Mouse (Mus musculus) liver, embryonic 12.5 days (tissue): ENCODE results near the gene Zkscan3. TPM values are rescaled to one million over a fixed set of nuclear protein-coding genes. Genes with fewer than 3 reads are reported as not detected.

Experiments used
- ATAC-seq: fragments of 200-750 bp; cut with Nextera tagmentation; 2 replicates; pipeline ENCODE4 v1.8.0; 2017; ENCODE audit warnings: moderate number of reproducible peaks, mild to moderate bottlenecking, moderate library complexity
- H3K27ac ChIP-seq: fragments of 300-500 bp; sonication (generic); 2 replicates; pipeline ENCODE4 v1.5.1; 2016; ENCODE audit warnings: mild to moderate bottlenecking
- H3K27me3 ChIP-seq: fragments of 300-500 bp; sonication (generic); replicated peaks from 2 replicates; pipeline ENCODE4 v1.6.1; 2016; ENCODE audit warnings: mild to moderate bottlenecking, moderate library complexity
- H3K36me3 ChIP-seq: fragments of 300-500 bp; sonication (generic); 2 replicates; pipeline ENCODE4 v1.6.1; 2016; ENCODE audit warnings: mild to moderate bottlenecking, moderate library complexity
- H3K4me1 ChIP-seq: fragments of 300-500 bp; sonication (generic); 2 replicates; pipeline ENCODE4 v1.6.1; 2016
- H3K4me2 ChIP-seq: fragments of 300-500 bp; sonication (generic); 2 replicates; pipeline ENCODE4 v1.6.1; 2016; ENCODE audit warnings: mild to moderate bottlenecking, moderate library complexity
- H3K4me3 ChIP-seq: fragments of 300-500 bp; sonication (generic); 2 replicates; pipeline ENCODE4 v1.5.1; 2016; ENCODE audit warnings: mild to moderate bottlenecking, moderate library complexity
- H3K9ac ChIP-seq: fragments of 300-500 bp; sonication (generic); 2 replicates; pipeline ENCODE4 v1.6.1; 2016; ENCODE audit warnings: mild to moderate bottlenecking, moderate library complexity
- H3K9me3 ChIP-seq: fragments of 300-500 bp; sonication (generic); replicated peaks from 2 replicates; pipeline ENCODE4 v1.6.1; 2016; ENCODE audit warnings: mild to moderate bottlenecking, moderate library complexity
- WGBS: fragments of 180-500 bp; shearing (Covaris S2); methylation state at CpG from one replicate; pipeline ENCODE4 v1.1.7; 2016; ENCODE audit not compliant: insufficient replicate concordance; 5-methylcytosine and 5-hydroxymethylcytosine counted together
- polyA plus RNA-seq: library from polyadenylated mRNA; unstranded; fragments of >200 nt; fragmentation: Nextera tagmentation; extraction: Ambion mirVana; gene quantifications from 2 replicates; pipeline ENCODE4 v1.2.1, GENCODE M21; 2016

Gene Zkscan3
- 34.8 and 36.2 TPM in 2 replicates for polyA plus RNA-seq

- peaks cover 33% of the 10 kb centered on the region for H3K4me1 ChIP-seq
- under 1% methylated on average over 35 of the region's 35 CpGs for WGBS
- no peaks in the 10 kb centered on the region for H3K9me3 ChIP-seq
- peaks cover 22% of the 10 kb centered on the region for H3K36me3 ChIP-seq
- ATAC-seq = peak; percentile 96
- peak within 1 kb of the TSS; percentile 80 for H3K4me2 ChIP-seq
- H3K27me3 ChIP-seq = no peaks in the 10 kb centered on the region
- peak within 1 kb of the TSS; percentile 82 for H3K27ac ChIP-seq
- peak within 1 kb of the TSS; percentile 82 for H3K4me3 ChIP-seq
- peak within 1 kb of the TSS; percentile 84 for H3K9ac ChIP-seq
Measured at GRCm38 (mm10) chr13:21402287-21402846, at the start of gene Zkscan3. Zkscan3 (minus strand) TSS chr13:21402755.

- ATAC-seq = no peak
- Histone ChIP-seq H3K27ac (no peak overlapping the region), H3K9me3 (no peaks in the 10 kb centered on the region), H3K27me3 (no peaks in the 10 kb centered on the region), H3K36me3 (peaks cover 66% of the 10 kb centered on the region), H3K4me3 (no peak overlapping the region), H3K4me1 (peaks cover 23% of the 10 kb centered on the region), H3K9ac (no peak overlapping the region), H3K4me2 (no peak overlapping the region)
- WGBS = 78% methylated on average over 16 of the region's 16 CpGs
Measured at GRCm38 (mm10) chr13:21447856-21448614, 45.5 kb upstream of the Zkscan3 start.

GRCm38 (mm10) chr13:21446796-21447195 is 44.2 kb upstream of the Zkscan3 start:
- no peak overlapping the region for H3K9ac ChIP-seq
- peaks cover 12% of the 10 kb centered on the region for H3K4me1 ChIP-seq
- H3K27me3 ChIP-seq = no peaks in the 10 kb centered on the region
- no peak overlapping the region for H3K4me2 ChIP-seq
- peaks cover 69% of the 10 kb centered on the region for H3K36me3 ChIP-seq
- no peak overlapping the region for H3K27ac ChIP-seq
- WGBS = 84% methylated on average over 9 of the region's 9 CpGs
- no peak overlapping the region for H3K4me3 ChIP-seq
- no peaks in the 10 kb centered on the region for H3K9me3 ChIP-seq
- ATAC-seq = no peak

- H3K9ac ChIP-seq = peak overlapping the region; percentile 78
- H3K36me3 ChIP-seq = peaks cover 34% of the 10 kb centered on the region
- H3K27me3 ChIP-seq = no peaks in the 10 kb centered on the region
- peaks cover 15% of the 10 kb centered on the region for H3K4me1 ChIP-seq
- peak overlapping the region; percentile 81 for H3K4me2 ChIP-seq
- H3K27ac ChIP-seq = peak overlapping the region; percentile 81
- H3K4me3 ChIP-seq = peak overlapping the region; percentile 68
- no peak for ATAC-seq
- no peaks in the 10 kb centered on the region for H3K9me3 ChIP-seq
- 19% methylated on average over 10 of the region's 10 CpGs for WGBS
Measured at GRCm38 (mm10) chr13:21441207-21441572, 38.6 kb upstream of the Zkscan3 start.

GRCm38 (mm10) chr13:21440503-21441206 is 38.1 kb upstream of the Zkscan3 start, which contains the start of gene Pgbd1:
Pgbd1 (minus strand) TSS chr13:21441058.
- peaks cover 30% of the 10 kb centered on the region for H3K36me3 ChIP-seq
- H3K4me1 ChIP-seq = peaks cover 15% of the 10 kb centered on the region
- H3K4me2 ChIP-seq = peak within 1 kb of the TSS; percentile 81
- H3K9me3 ChIP-seq = no peaks in the 10 kb centered on the region
- peak within 1 kb of the TSS; percentile 68 for H3K4me3 ChIP-seq
- under 1% methylated on average over 32 of the region's 32 CpGs for WGBS
- no peaks in the 10 kb centered on the region for H3K27me3 ChIP-seq
- H3K9ac ChIP-seq = peak within 1 kb of the TSS; percentile 78
- H3K27ac ChIP-seq = peak within 1 kb of the TSS; percentile 81
- ATAC-seq = peak; percentile 87

- ATAC-seq = no peak
- Histone ChIP-seq H3K27ac (no peak overlapping the region), H3K36me3 (no peaks in the 10 kb centered on the region), H3K4me2 (no peak overlapping the region), H3K9ac (no peak overlapping the region), H3K27me3 (no peaks in the 10 kb centered on the region), H3K4me1 (peaks cover 9% of the 10 kb centered on the region), H3K4me3 (no peak overlapping the region), H3K9me3 (no peaks in the 10 kb centered on the region)
- 66% methylated on average over 4 of the region's 4 CpGs for WGBS
Measured at GRCm38 (mm10) chr13:21435476-21435875, 32.9 kb upstream of the Zkscan3 start.

- H3K27me3 ChIP-seq = no peaks in the 10 kb centered on the region
- peaks cover 18% of the 10 kb centered on the region for H3K4me1 ChIP-seq
- no peak overlapping the region for H3K4me2 ChIP-seq
- no peak overlapping the region for H3K27ac ChIP-seq
- WGBS = 89% methylated on average over 1 of the region's 1 CpGs
- ATAC-seq = no peak
- H3K36me3 ChIP-seq = no peaks in the 10 kb centered on the region
- H3K9ac ChIP-seq = no peak overlapping the region
- H3K9me3 ChIP-seq = no peaks in the 10 kb centered on the region
- no peak overlapping the region for H3K4me3 ChIP-seq
Measured at GRCm38 (mm10) chr13:21427631-21428030, 25.1 kb upstream of the Zkscan3 start.

- no peak for ATAC-seq
- Histone ChIP-seq H3K27ac (0 out of 2 replicates have a peak overlapping the region, but pooled peaks have one; percentile 46), H3K36me3 (no peaks in the 10 kb centered on the region), H3K9me3 (no peaks in the 10 kb centered on the region), H3K4me1 (peaks cover 42% of the 10 kb centered on the region), H3K4me3 (no peak overlapping the region), H3K9ac (no peak overlapping the region), H3K27me3 (no peaks in the 10 kb centered on the region), H3K4me2 (no peak overlapping the region)
- 53% methylated on average over 5 of the region's 5 CpGs for WGBS
Measured at GRCm38 (mm10) chr13:21423301-21423700, 20.7 kb upstream of the Zkscan3 start.

GRCm38 (mm10) chr13:21418865-21419264 is 16.3 kb upstream of the Zkscan3 start:
- H3K4me2 ChIP-seq = peak overlapping the region; percentile 56
- H3K4me3 ChIP-seq = no peak overlapping the region
- H3K27me3 ChIP-seq = no peaks in the 10 kb centered on the region
- peaks cover 77% of the 10 kb centered on the region for H3K4me1 ChIP-seq
- WGBS = 18% methylated on average over 6 of the region's 6 CpGs
- no peaks in the 10 kb centered on the region for H3K9me3 ChIP-seq
- no peaks in the 10 kb centered on the region for H3K36me3 ChIP-seq
- ATAC-seq = peak; percentile 95
- H3K27ac ChIP-seq = peak overlapping the region; percentile 92
- peak overlapping the region; percentile 59 for H3K9ac ChIP-seq

GRCm38 (mm10) chr13:21417298-21418010 is 14.9 kb upstream of the Zkscan3 start:
- H3K27ac ChIP-seq = peak overlapping the region; percentile 62
- H3K4me1 ChIP-seq = peaks cover 77% of the 10 kb centered on the region
- no peak for ATAC-seq

GRCm38 (mm10) chr13:21415750-21416149 is 13.2 kb upstream of the Zkscan3 start:
- no peaks in the 10 kb centered on the region for H3K36me3 ChIP-seq
- WGBS = 65% methylated on average over 2 of the region's 2 CpGs
- H3K4me2 ChIP-seq = peak overlapping the region; percentile 65
- 0 out of 2 replicates have a peak overlapping the region, but pooled peaks have one; percentile 6 for H3K9ac ChIP-seq
- no peaks in the 10 kb centered on the region for H3K9me3 ChIP-seq
- no peak overlapping the region for H3K4me3 ChIP-seq
- peak overlapping the region; percentile 97 for H3K27ac ChIP-seq
- H3K4me1 ChIP-seq = peaks cover 76% of the 10 kb centered on the region
- no peak for ATAC-seq
- no peaks in the 10 kb centered on the region for H3K27me3 ChIP-seq

More at GRCm38 (mm10) chr13:21417298-21418010, 14.9 kb upstream of the Zkscan3 start:
- Histone ChIP-seq H3K36me3 (no peaks in the 10 kb centered on the region), H3K4me2 (no peak overlapping the region), H3K9ac (no peak overlapping the region), H3K9me3 (no peaks in the 10 kb centered on the region), H3K4me3 (no peak overlapping the region), H3K27me3 (no peaks in the 10 kb centered on the region)
- WGBS = 81% methylated on average over 6 of the region's 6 CpGs
